Mouse (Mus musculus) embryonic facial prominence, embryonic 15.5 days (tissue): ENCODE measurements around the gene Polr2m. TPM values are rescaled to one million over a fixed set of nuclear protein-coding genes. Genes with fewer than 3 reads are reported as not detected.
A peak's percentile ranks its signal among the peaks of the same experiment; 100 is the strongest.
"Not testable (repeated sequence)": the region's sequence is repeated elsewhere in the genome, so short reads cannot be mapped to it uniquely, and the experiment has no call there.

Experiments
- ATAC-seq: fragments of 200-750 bp; cut with Nextera tagmentation; 2 replicates; pipeline ENCODE4 v1.8.0; 2017; ENCODE audit warnings: low read depth, moderate TSS enrichment; ENCODE audit not compliant: insufficient number of reproducible peaks, low FRiP score, low TSS enrichment
- H3K27ac ChIP-seq: fragments of 300-500 bp; sonication (generic); replicated peaks from 2 replicates; pipeline ENCODE4 v1.5.1; 2015; ENCODE audit warnings: mild to moderate bottlenecking, inconsistent platforms
- H3K27me3 ChIP-seq: fragments of 300-500 bp; sonication (generic); 2 replicates; pipeline ENCODE4 v1.6.1; 2015; ENCODE audit warnings: inconsistent platforms
- H3K36me3 ChIP-seq: fragments of 300-500 bp; sonication (generic); 2 replicates; pipeline ENCODE4 v1.6.1; 2015; ENCODE audit warnings: mild to moderate bottlenecking, inconsistent platforms
- H3K4me1 ChIP-seq: fragments of 300-500 bp; sonication (generic); 2 replicates; pipeline ENCODE4 v1.6.1; 2015; ENCODE audit warnings: inconsistent platforms
- H3K4me2 ChIP-seq: fragments of 300-500 bp; sonication (generic); replicated peaks from 2 replicates; pipeline ENCODE4 v1.6.1; 2015; ENCODE audit warnings: mild to moderate bottlenecking, inconsistent platforms
- H3K4me3 ChIP-seq: fragments of 300-500 bp; sonication (generic); replicated peaks from 2 replicates; pipeline ENCODE4 v1.5.1; 2015; ENCODE audit warnings: mild to moderate bottlenecking, inconsistent platforms
- H3K9ac ChIP-seq: fragments of 300-500 bp; sonication (generic); 2 replicates; pipeline ENCODE4 v1.6.1; 2015; ENCODE audit warnings: inconsistent platforms
- H3K9me3 ChIP-seq: fragments of 300-500 bp; sonication (generic); replicated peaks from 2 replicates; pipeline ENCODE4 v1.6.1; 2016; ENCODE audit warnings: inconsistent platforms
- WGBS: fragments of 180-500 bp; shearing (Covaris S2); methylation state at CpG from one replicate; pipeline ENCODE4 v1.1.7; 2015; 5-methylcytosine and 5-hydroxymethylcytosine counted together
- polyA plus RNA-seq: library from polyadenylated mRNA; unstranded; fragments of >200 nt; fragmentation: Nextera tagmentation; extraction: Ambion mirVana; gene quantifications from 2 replicates; pipeline ENCODE4 v1.2.1, GENCODE M21; 2015

The Polr2m gene
- polyA plus RNA-seq, 1 experiment from 2014 or later, result 378 TPM

- Histone ChIP-seq H3K4me2 (no peak overlapping the region), H3K9me3 (no peaks in the 10 kb centered on the region), H3K27ac (no peak overlapping the region), H3K4me3 (no peak overlapping the region), H3K36me3 (no peaks in the 10 kb centered on the region), H3K27me3 (no peaks in the 10 kb centered on the region), H3K9ac (no peak overlapping the region), H3K4me1 (peaks cover 9% of the 10 kb centered on the region; the same call in 1 of the 2 replicates)
- WGBS, result 30% methylated on average over 2 of the region's 2 CpGs
- peak; percentile 29 for ATAC-seq
Measured at GRCm38 (mm10) chr9:71496637-71497036, 10.9 kb upstream of the Polr2m start.

GRCm38 (mm10) chr9:71493771-71494170 is 8.0 kb upstream of the Polr2m start:
- Histone ChIP-seq H3K9ac (no peak overlapping the region), H3K36me3 (no peaks in the 10 kb centered on the region), H3K9me3 (no peaks in the 10 kb centered on the region), H3K4me2 (no peak overlapping the region), H3K4me1 (peaks cover 9% of the 10 kb centered on the region; the same call in 1 of the 2 replicates), H3K4me3 (no peak overlapping the region), H3K27ac (no peak overlapping the region), H3K27me3 (no peaks in the 10 kb centered on the region)
- WGBS, result 68% methylated on average over 5 of the region's 5 CpGs
- ATAC-seq, result no peak

- no peak overlapping the region for H3K4me3 ChIP-seq
- no peak overlapping the region for H3K9ac ChIP-seq
- no peak overlapping the region for H3K4me2 ChIP-seq
- no peaks in the 10 kb centered on the region for H3K36me3 ChIP-seq
- WGBS, result 72% methylated on average over 15 of the region's 15 CpGs
- H3K27me3 ChIP-seq, result no peaks in the 10 kb centered on the region
- no peaks in the 10 kb centered on the region for H3K9me3 ChIP-seq
- 0 out of 2 replicates have a peak, but pooled peaks cover 4% of the 10 kb centered on the region for H3K4me1 ChIP-seq
- ATAC-seq, result no peak
- H3K27ac ChIP-seq, result no peak overlapping the region
Measured at GRCm38 (mm10) chr9:71492296-71493025, 6.7 kb upstream of the Polr2m start.

DNA sequence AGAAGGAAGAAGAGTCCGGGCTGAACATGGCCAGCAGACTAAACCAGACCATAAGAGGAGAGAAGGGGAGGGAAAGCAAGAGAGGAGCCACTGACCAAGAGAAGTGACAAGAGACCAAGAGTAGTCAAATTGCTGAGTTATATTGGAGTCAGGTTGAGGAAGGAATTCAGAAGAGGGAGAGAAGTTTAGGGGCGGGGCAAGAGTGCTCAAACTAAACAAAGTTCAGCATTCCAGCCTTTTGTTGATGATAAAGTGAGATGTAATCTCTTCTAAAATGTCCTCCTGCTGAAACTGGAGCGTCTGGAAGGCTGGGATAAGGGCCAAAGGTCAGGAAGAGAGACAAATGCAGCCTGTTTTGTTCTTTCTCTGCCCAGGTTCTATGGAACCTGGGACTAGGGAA is 4.3 kb upstream of the Polr2m start:
- Histone ChIP-seq H3K27ac (no peak overlapping the region), H3K9me3 (no peaks in the 10 kb centered on the region), H3K9ac (no peak overlapping the region), H3K27me3 (no peaks in the 10 kb centered on the region), H3K4me1 (0 out of 2 replicates have a peak, but pooled peaks cover 4% of the 10 kb centered on the region), H3K4me3 (no peak overlapping the region), H3K36me3 (no peaks in the 10 kb centered on the region), H3K4me2 (no peak overlapping the region)
- ATAC-seq, result no peak
- 60% methylated on average over 3 of the region's 3 CpGs for WGBS

- no peak for ATAC-seq
- 42% methylated on average over 7 of the region's 7 CpGs for WGBS
- H3K27ac ChIP-seq, result peak overlapping the region; percentile 94
- no peak overlapping the region for H3K9ac ChIP-seq
- peak overlapping the region; percentile 97 for H3K4me3 ChIP-seq
- no peaks in the 10 kb centered on the region for H3K9me3 ChIP-seq
- H3K36me3 ChIP-seq, result peaks cover 25% of the 10 kb centered on the region
- H3K4me1 ChIP-seq, result peaks cover 7% of the 10 kb centered on the region
- no peaks in the 10 kb centered on the region for H3K27me3 ChIP-seq
- H3K4me2 ChIP-seq, result peak overlapping the region; percentile 54
Measured at GRCm38 (mm10) chr9:71486127-71486526, 392 bp upstream of the Polr2m start.

DNA sequence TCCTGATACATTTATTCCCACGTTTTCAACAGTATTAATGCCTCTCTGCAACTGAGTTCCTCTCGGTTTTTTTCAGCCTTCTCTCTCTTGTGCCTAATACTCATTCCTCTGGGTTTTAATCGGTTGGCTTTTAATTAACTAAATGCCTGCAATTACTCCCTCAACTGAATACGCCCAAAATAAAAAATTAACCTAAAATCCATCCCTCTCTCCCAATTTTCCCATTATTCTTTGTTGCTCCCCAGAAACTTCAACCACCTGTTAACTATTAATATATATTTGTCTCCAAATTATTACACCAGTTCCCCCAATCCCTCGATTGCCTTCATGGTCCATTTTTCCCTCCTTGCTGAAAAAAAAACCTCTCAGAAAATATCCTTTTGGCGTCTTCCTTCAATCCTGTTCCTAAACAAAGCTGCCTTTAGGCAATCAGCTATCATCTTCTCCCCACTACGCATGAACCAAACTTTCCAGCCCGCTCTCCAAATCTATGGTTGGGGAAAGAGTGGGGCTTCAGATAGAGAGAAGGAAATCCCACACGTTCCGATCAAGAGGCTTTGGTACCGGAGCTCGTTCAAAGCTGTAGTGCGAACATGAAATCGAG is 762 bp downstream of the Polr2m start:
- Histone ChIP-seq H3K27ac (peak overlapping the region; percentile 94), H3K9ac (peak overlapping the region; percentile 100), H3K4me3 (peak overlapping the region; percentile 97), H3K4me2 (peak overlapping the region; percentile 54), H3K27me3 (no peaks in the 10 kb centered on the region), H3K4me1 (peaks cover 7% of the 10 kb centered on the region), H3K36me3 (peaks cover 37% of the 10 kb centered on the region), H3K9me3 (no peaks in the 10 kb centered on the region)
- ATAC-seq, result no peak
- WGBS, result under 1% methylated on average over 14 of the region's 14 CpGs

GRCm38 (mm10) chr9:71483872-71484271 is 1.9 kb downstream of the Polr2m start:
- peaks cover 48% of the 10 kb centered on the region for H3K36me3 ChIP-seq
- peak overlapping the region; percentile 54 for H3K4me2 ChIP-seq
- 0 out of 2 replicates have a peak overlapping the region, but pooled peaks have one; percentile 97 for H3K4me3 ChIP-seq
- H3K4me1 ChIP-seq, H3K9me3 ChIP-seq, H3K27ac ChIP-seq, H3K9ac ChIP-seq, H3K27me3 ChIP-seq, ATAC-seq: not testable (repeated sequence)
- 69% methylated on average over 7 of the region's 7 CpGs for WGBS

DNA sequence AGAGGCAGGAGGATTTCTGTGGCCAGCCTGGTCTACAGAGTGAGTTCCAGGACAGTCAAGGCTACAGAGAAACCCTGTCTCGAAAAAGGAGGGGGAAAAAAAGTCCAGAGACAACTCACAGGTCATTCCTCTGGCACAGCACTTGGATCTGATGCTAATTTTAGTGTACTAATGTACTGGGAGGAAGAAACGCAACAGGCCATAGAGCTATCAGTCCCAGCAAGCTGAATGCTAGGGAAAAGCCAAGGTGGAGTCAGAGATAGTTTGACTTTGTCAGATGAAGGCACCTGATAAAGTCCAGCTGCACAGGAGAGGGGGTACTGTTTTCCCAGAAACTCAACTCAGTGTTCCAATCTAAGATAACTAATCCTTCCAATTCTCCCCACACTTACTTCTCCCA is 5.4 kb downstream of the Polr2m start:
- 81% methylated on average over 2 of the region's 2 CpGs for WGBS
- Histone ChIP-seq H3K4me2 (no peak overlapping the region), H3K4me1 (peaks cover 3% of the 10 kb centered on the region), H3K27me3 (no peaks in the 10 kb centered on the region), H3K9ac (no peak overlapping the region), H3K9me3 (no peaks in the 10 kb centered on the region), H3K27ac (no peak overlapping the region), H3K4me3 (no peak overlapping the region), H3K36me3 (peaks cover 79% of the 10 kb centered on the region)
- ATAC-seq, result no peak

DNA sequence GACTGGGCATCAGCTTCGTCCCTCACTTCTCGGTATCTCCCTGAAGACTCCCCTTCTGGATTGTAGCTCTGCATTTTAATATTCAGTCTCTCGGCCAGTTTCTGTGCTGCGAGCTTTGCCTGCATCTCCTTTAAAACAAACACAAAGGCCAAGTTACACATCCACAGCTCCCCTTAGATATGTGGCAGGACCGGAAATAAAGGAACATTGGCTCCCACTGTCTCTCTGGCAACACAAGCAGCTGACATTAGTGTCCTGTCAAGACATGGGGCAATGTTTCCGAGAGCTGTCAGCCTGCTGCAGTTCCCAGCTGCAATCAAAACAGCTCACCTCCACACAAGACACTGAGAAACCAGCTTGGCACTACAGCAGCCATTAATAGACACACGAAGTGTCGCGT is 6.3 kb downstream of the Polr2m start:
- Histone ChIP-seq H3K27me3 (no peaks in the 10 kb centered on the region), H3K9me3 (no peaks in the 10 kb centered on the region), H3K36me3 (peaks cover 88% of the 10 kb centered on the region), H3K4me3 (no peak overlapping the region), H3K4me2 (no peak overlapping the region), H3K4me1 (peaks cover 3% of the 10 kb centered on the region), H3K9ac (no peak overlapping the region), H3K27ac (no peak overlapping the region)
- no peak for ATAC-seq
- WGBS, result 94% methylated on average over 9 of the region's 9 CpGs

DNA sequence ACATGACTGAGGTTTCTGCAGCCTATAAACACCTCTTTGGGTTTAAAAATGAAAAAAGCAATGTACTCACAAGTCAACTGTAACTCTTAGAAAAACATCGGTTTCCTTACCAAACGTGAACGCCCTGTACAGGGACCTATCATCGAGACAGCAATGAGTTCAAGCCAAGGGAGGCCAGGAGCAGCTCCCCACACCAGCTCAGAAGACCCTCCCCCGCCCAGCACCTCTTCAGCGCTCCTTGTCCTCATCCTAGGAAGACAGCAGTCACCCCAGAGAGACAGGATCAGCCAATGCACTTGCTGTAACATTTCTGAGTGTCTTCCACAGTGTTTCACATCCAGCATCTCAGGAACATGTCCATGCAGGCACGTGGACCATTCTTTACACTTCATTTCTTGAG is 7.1 kb downstream of the Polr2m start:
- Histone ChIP-seq H3K4me3 (no peak overlapping the region), H3K9ac (no peak overlapping the region), H3K4me1 (no peaks in the 10 kb centered on the region), H3K27me3 (no peaks in the 10 kb centered on the region), H3K9me3 (no peaks in the 10 kb centered on the region), H3K36me3 (peaks cover 87% of the 10 kb centered on the region), H3K4me2 (no peak overlapping the region), H3K27ac (no peak overlapping the region)
- ATAC-seq, result no peak
- 95% methylated on average over 7 of the region's 7 CpGs for WGBS

DNA sequence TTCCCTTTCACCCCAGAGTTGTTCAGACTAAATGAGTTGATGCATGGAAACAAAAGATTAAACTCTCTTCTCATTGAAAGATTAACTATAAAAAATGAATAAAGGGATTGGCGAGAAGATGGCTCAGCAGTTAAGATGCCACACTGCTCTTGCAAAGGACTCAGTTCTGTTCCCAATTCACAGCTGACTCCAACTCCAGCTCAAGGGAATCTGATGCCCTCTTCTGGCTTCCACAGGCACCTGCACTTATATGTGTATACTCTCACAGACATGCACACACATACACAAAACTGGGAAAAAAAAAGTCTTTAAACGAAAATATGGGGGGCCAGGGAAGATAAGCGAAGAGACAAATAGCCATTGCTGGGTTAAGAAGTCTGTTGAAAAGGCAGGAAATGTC is 9.1 kb downstream of the Polr2m start:
- Histone ChIP-seq H3K4me1 (no peaks in the 10 kb centered on the region), H3K36me3 (peaks cover 67% of the 10 kb centered on the region)

More for the DNA sequence above, 9.1 kb downstream of the Polr2m start:
- no peak for ATAC-seq
- H3K4me2 ChIP-seq, result no peak overlapping the region
- WGBS, result 96% methylated on average over 3 of the region's 3 CpGs
- no peak overlapping the region for H3K27ac ChIP-seq
- H3K27me3 ChIP-seq, result no peaks in the 10 kb centered on the region
- no peak overlapping the region for H3K9ac ChIP-seq
- H3K4me3 ChIP-seq, result no peak overlapping the region
- H3K9me3 ChIP-seq, result no peaks in the 10 kb centered on the region
